Mouse (Mus musculus) limb, embryonic 15.5 days (tissue): Measurements from ENCODE around the gene Fat4. TPM values are rescaled to one million over a fixed set of nuclear protein-coding genes. Genes with fewer than 3 reads are reported as not detected.

Experiments
- ATAC-seq: fragments of 200-750 bp; cut with Nextera tagmentation; 2 replicates; pipeline ENCODE4 v1.8.0; 2017; ENCODE audit warnings: low read depth, moderate TSS enrichment; ENCODE audit not compliant: insufficient number of reproducible peaks, low FRiP score, low TSS enrichment
- H3K27ac ChIP-seq: fragments of 300-500 bp; sonication (generic); 2 replicates; pipeline ENCODE4 v1.5.1; 2015; ENCODE audit warnings: moderate library complexity, mild to moderate bottlenecking, inconsistent platforms
- H3K27me3 ChIP-seq: fragments of 300-500 bp; sonication (generic); 2 replicates; pipeline ENCODE4 v1.6.1; 2015; ENCODE audit warnings: inconsistent platforms
- H3K36me3 ChIP-seq: fragments of 300-500 bp; sonication (generic); 2 replicates; pipeline ENCODE4 v1.6.1; 2015; ENCODE audit warnings: inconsistent platforms
- H3K4me1 ChIP-seq: fragments of 300-500 bp; sonication (generic); 2 replicates; pipeline ENCODE4 v1.6.1; 2015; ENCODE audit warnings: inconsistent platforms
- H3K4me2 ChIP-seq: fragments of 300-500 bp; sonication (generic); 2 replicates; pipeline ENCODE4 v1.6.1; 2015; ENCODE audit warnings: mild to moderate bottlenecking, inconsistent platforms
- H3K4me3 ChIP-seq: fragments of 300-500 bp; sonication (generic); 2 replicates; pipeline ENCODE4 v1.5.1; 2015; ENCODE audit warnings: mild to moderate bottlenecking, inconsistent platforms
- H3K9ac ChIP-seq: fragments of 300-500 bp; sonication (generic); 2 replicates; pipeline ENCODE4 v1.6.1; 2015; ENCODE audit warnings: inconsistent platforms
- H3K9me3 ChIP-seq: fragments of 300-500 bp; sonication (generic); 2 replicates; pipeline ENCODE4 v1.6.1; 2016; ENCODE audit warnings: inconsistent platforms
- WGBS: fragments of 180-500 bp; shearing (Covaris S2); methylation state at CpG from one replicate; pipeline ENCODE4 v1.1.7; 2015; 5-methylcytosine and 5-hydroxymethylcytosine counted together
- polyA plus RNA-seq: library from polyadenylated mRNA; unstranded; fragments of >200 nt; fragmentation: Nextera tagmentation; extraction: Ambion mirVana; gene quantifications from 2 replicates; pipeline ENCODE4 v1.2.1, GENCODE M21; 2015

Gene Fat4
- polyA plus RNA-seq, 1 experiment from 2014 or later = 13.3 TPM

GRCm38 (mm10) chr3:38908426-38909111 lies 21.8 kb downstream of the Fat4 start:
- H3K9ac ChIP-seq = no peak overlapping the region
- WGBS = 59% methylated on average over 13 of the region's 13 CpGs

GRCm38 (mm10) chr3:38912768-38913487 lies 26.2 kb downstream of the Fat4 start:
- Histone ChIP-seq H3K4me2 (no peak overlapping the region), H3K4me3 (no peak overlapping the region), H3K9ac (no peak overlapping the region), H3K27ac (no peak overlapping the region), H3K27me3 (no peaks in the 10 kb centered on the region), H3K36me3 (no peaks in the 10 kb centered on the region), H3K9me3 (no peaks in the 10 kb centered on the region), H3K4me1 (peaks cover 10% of the 10 kb centered on the region)
- ATAC-seq = no peak
- WGBS = 69% methylated on average over 5 of the region's 5 CpGs

More at GRCm38 (mm10) chr3:38908426-38909111, 21.8 kb downstream of the Fat4 start:
- Histone ChIP-seq H3K36me3 (no peaks in the 10 kb centered on the region), H3K4me3 (no peak overlapping the region), H3K9me3 (no peaks in the 10 kb centered on the region), H3K27me3 (no peaks in the 10 kb centered on the region), H3K4me1 (peaks cover 15% of the 10 kb centered on the region), H3K27ac (no peak overlapping the region), H3K4me2 (no peak overlapping the region)
- ATAC-seq = no peak

- Histone ChIP-seq H3K27me3 (no peaks in the 10 kb centered on the region), H3K36me3 (no peaks in the 10 kb centered on the region), H3K9ac (no peak overlapping the region), H3K4me2 (no peak overlapping the region), H3K27ac (no peak overlapping the region), H3K4me3 (no peak overlapping the region), H3K4me1 (peaks cover 7% of the 10 kb centered on the region; the same call in 1 of the 2 replicates), H3K9me3 (no peaks in the 10 kb centered on the region)
- no peak for ATAC-seq
- WGBS = 73% methylated on average over 11 of the region's 11 CpGs
Observed at GRCm38 (mm10) chr3:38913488-38914105, 26.9 kb downstream of the Fat4 start.

- Histone ChIP-seq H3K9ac (no peak overlapping the region), H3K27me3 (no peaks in the 10 kb centered on the region), H3K4me3 (no peak overlapping the region), H3K36me3 (0 out of 2 replicates have a peak, but pooled peaks cover 4% of the 10 kb centered on the region), H3K27ac (no peak overlapping the region), H3K4me1 (peaks cover 10% of the 10 kb centered on the region), H3K4me2 (no peak overlapping the region), H3K9me3 (no peaks in the 10 kb centered on the region)
- 70% methylated on average over 2 of the region's 2 CpGs for WGBS
- no peak for ATAC-seq
Observed at GRCm38 (mm10) chr3:38918926-38919325, 32.2 kb downstream of the Fat4 start.

- H3K4me2 ChIP-seq = no peak overlapping the region
- WGBS = 36% methylated on average over 2 of the region's 2 CpGs
- H3K9me3 ChIP-seq = no peaks in the 10 kb centered on the region
- no peak overlapping the region for H3K27ac ChIP-seq
- peaks cover 10% of the 10 kb centered on the region for H3K4me1 ChIP-seq
- no peak for ATAC-seq
- H3K4me3 ChIP-seq = no peak overlapping the region
- H3K27me3 ChIP-seq = no peaks in the 10 kb centered on the region
- H3K9ac ChIP-seq = no peak overlapping the region
- 0 out of 2 replicates have a peak, but pooled peaks cover 4% of the 10 kb centered on the region for H3K36me3 ChIP-seq
Observed at GRCm38 (mm10) chr3:38921031-38921430, 34.3 kb downstream of the Fat4 start.

- no peak for ATAC-seq
- Histone ChIP-seq H3K4me1 (peaks cover 13% of the 10 kb centered on the region), H3K27ac (no peak overlapping the region; the same call in 1 of the 2 replicates)
Observed at GRCm38 (mm10) chr3:38923251-38923686, 36.5 kb downstream of the Fat4 start.

GRCm38 (mm10) chr3:38928076-38928686 lies 41.4 kb downstream of the Fat4 start:
- H3K27ac ChIP-seq = peak overlapping the region; percentile 51; the same call in 1 of the 2 replicates
- no peak overlapping the region for H3K4me3 ChIP-seq
- no peak for ATAC-seq
- peaks cover 12% of the 10 kb centered on the region for H3K4me1 ChIP-seq
- no peaks in the 10 kb centered on the region for H3K27me3 ChIP-seq
- H3K36me3 ChIP-seq = no peaks in the 10 kb centered on the region
- no peak overlapping the region for H3K9ac ChIP-seq
- no peak overlapping the region for H3K4me2 ChIP-seq
- H3K9me3 ChIP-seq = no peaks in the 10 kb centered on the region
- 30% methylated on average over 4 of the region's 4 CpGs for WGBS

More at GRCm38 (mm10) chr3:38923251-38923686, 36.5 kb downstream of the Fat4 start:
- Histone ChIP-seq H3K4me3 (no peak overlapping the region), H3K36me3 (0 out of 2 replicates have a peak, but pooled peaks cover 4% of the 10 kb centered on the region), H3K27me3 (no peaks in the 10 kb centered on the region), H3K9me3 (no peaks in the 10 kb centered on the region), H3K4me2 (no peak overlapping the region), H3K9ac (no peak overlapping the region)
- WGBS = 33% methylated on average over 7 of the region's 7 CpGs

GRCm38 (mm10) chr3:38928751-38929150 lies 42.0 kb downstream of the Fat4 start:
- H3K36me3 ChIP-seq = no peaks in the 10 kb centered on the region
- peaks cover 11% of the 10 kb centered on the region; the same call in 1 of the 2 replicates for H3K4me1 ChIP-seq
- WGBS = 34% methylated on average over 3 of the region's 3 CpGs
- no peaks in the 10 kb centered on the region for H3K27me3 ChIP-seq
- 0 out of 2 replicates have a peak overlapping the region, but pooled peaks have one; percentile 50 for H3K27ac ChIP-seq
- no peak overlapping the region for H3K9ac ChIP-seq
- no peak overlapping the region for H3K4me2 ChIP-seq
- H3K9me3 ChIP-seq = no peaks in the 10 kb centered on the region
- H3K4me3 ChIP-seq = no peak overlapping the region
- no peak for ATAC-seq

- WGBS = 30% methylated on average over 7 of the region's 7 CpGs
- Histone ChIP-seq H3K4me1 (peaks cover 32% of the 10 kb centered on the region), H3K27me3 (no peaks in the 10 kb centered on the region), H3K4me2 (no peak overlapping the region), H3K4me3 (no peak overlapping the region), H3K27ac (0 out of 2 replicates have a peak overlapping the region, but pooled peaks have one; percentile 5), H3K9ac (no peak overlapping the region), H3K9me3 (no peaks in the 10 kb centered on the region), H3K36me3 (no peaks in the 10 kb centered on the region)
- no peak for ATAC-seq
Observed at GRCm38 (mm10) chr3:38934780-38935179, 48.0 kb downstream of the Fat4 start.

GRCm38 (mm10) chr3:38936485-38936884 lies 49.7 kb downstream of the Fat4 start:
- H3K4me1 ChIP-seq = peaks cover 32% of the 10 kb centered on the region
- H3K27ac ChIP-seq = no peak overlapping the region
- H3K9me3 ChIP-seq = no peaks in the 10 kb centered on the region
- 68% methylated on average over 7 of the region's 7 CpGs for WGBS
- no peak overlapping the region for H3K9ac ChIP-seq
- no peak overlapping the region for H3K4me3 ChIP-seq
- no peaks in the 10 kb centered on the region for H3K36me3 ChIP-seq
- ATAC-seq = no peak
- H3K27me3 ChIP-seq = no peaks in the 10 kb centered on the region
- H3K4me2 ChIP-seq = no peak overlapping the region

- no peak overlapping the region for H3K27ac ChIP-seq
Observed at GRCm38 (mm10) chr3:38937159-38937558, 50.4 kb downstream of the Fat4 start.

More at GRCm38 (mm10) chr3:38937159-38937558, 50.4 kb downstream of the Fat4 start:
- Histone ChIP-seq H3K36me3 (no peaks in the 10 kb centered on the region), H3K27me3 (no peaks in the 10 kb centered on the region), H3K4me2 (no peak overlapping the region), H3K4me1 (peaks cover 32% of the 10 kb centered on the region), H3K9ac (no peak overlapping the region), H3K9me3 (no peaks in the 10 kb centered on the region), H3K4me3 (no peak overlapping the region)
- no peak for ATAC-seq
- 50% methylated on average over 8 of the region's 8 CpGs for WGBS
